Mouse (Mus musculus): ENCODE data around the gene Zfp668.
"Not testable (repeated sequence)": the region's sequence is repeated elsewhere in the genome, so short reads cannot be mapped to it uniquely, and the experiment has no call there.

Zfp668 gene

DNA sequence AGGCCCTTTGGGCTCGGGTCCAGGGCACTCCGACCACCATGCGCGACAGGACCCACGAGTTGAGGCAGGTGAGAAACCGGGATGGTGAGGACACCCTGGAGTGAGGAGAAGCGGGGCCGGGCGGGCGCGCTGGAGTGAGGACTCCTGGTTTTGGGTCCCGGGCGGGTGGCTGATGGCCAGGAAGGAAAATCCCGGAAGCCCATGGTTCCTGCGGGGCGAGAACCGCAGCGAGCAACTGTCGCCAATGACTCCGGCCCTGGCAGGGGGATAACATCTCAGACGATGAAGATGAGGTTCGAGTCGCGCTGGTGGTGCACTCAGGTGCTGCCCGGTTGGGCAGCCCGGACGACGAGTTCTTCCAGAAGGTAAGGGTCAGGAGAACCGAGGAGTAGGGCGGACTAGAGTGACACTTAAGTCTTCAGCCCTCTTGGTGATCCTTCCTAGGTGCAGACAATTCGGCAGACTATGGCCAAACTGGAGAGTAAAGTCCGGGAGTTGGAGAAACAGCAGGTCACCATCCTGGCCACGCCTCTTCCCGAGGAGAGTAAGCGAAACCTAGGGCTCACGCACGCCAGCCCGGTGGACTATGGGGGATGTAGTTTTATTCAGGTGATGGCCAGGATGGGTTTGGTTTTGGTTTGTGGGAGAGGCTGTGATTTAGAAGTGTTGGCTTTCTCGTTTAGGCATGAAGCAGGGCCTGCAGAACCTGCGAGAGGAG lies 34.5 kb downstream of the Zfp668 start:
- no peak for DNase-seq (ENCODE audit: extremely low read depth, low read depth, low spot score)

DNA sequence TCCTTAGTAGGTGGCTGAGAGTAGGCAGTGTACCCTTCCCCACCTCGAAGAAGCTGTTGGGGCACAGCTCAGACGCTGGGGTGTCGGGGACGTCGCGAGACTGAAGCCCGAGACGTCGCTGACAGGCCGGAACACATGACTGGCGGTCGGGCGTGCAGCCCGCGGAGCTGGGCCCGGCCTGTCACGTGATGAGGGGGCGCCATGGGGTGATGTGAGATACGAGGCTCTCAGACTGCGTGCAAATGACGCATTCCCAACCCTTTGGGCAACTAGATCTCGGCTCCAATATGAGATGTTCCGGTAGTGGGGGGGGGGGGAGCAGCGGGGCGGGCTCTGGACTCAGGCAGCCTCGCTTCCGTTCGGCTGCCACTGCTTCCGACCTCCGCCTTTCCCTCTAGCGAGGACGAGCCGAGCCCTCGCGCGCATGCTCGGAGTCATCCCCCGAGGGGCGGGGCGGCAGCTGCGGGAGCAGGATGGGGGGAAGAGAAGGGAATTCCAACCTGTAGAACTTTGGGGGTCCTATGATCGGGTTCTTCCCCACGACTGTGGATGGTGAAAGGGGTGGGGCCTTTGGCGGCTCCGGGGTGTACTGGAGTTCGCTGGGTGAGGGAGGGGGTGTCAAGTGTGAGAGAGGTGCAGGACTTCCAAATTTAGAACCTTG lies 35.2 kb downstream of the Zfp668 start:
- no peak for DNase-seq (ENCODE audit: extremely low read depth, low read depth, low spot score)

DNA sequence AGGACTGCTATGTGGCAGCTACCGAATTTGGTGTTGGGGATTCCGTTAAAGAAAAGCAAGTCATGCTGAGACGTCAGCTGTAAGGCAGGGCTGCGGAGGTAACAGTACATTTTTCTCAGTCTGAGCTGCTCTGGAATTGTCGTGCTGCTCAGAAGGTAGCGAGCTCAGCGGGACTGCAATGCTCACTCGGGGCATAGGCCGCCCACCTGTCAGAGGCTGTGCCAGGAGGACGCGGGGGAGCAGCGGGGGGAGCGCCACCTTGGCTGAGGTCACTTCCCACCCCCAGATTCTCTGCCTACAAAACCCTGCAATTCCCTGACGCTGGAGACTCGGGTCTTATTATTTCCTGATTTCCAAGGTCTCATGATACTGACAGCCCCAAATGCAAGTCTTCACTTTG lies 35.7 kb downstream of the Zfp668 start:
- DNase-seq (ENCODE audit: extremely low read depth, low read depth, low spot score): no peak

DNA sequence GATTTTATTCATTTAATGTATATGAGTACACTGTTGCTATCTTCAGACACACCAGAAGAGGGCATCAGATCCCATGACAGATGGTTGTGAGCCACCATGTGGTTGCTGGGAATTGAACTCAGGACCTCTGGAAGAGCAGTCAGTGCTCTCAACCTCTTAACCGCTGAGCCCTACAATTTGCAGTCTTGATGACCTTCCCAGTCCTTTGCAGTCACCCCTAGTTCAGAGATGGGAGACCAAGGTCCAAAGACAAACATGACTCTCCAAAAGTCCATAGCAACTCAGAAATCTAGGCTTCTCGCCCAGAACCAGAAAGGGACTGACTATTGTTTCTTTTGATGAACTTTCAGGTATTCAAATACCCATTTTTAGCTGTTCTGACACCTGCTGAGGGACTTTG lies 36.6 kb downstream of the Zfp668 start:
- not testable (repeated sequence) for DNase-seq (ENCODE audit: extremely low read depth, low read depth, low spot score)

DNA sequence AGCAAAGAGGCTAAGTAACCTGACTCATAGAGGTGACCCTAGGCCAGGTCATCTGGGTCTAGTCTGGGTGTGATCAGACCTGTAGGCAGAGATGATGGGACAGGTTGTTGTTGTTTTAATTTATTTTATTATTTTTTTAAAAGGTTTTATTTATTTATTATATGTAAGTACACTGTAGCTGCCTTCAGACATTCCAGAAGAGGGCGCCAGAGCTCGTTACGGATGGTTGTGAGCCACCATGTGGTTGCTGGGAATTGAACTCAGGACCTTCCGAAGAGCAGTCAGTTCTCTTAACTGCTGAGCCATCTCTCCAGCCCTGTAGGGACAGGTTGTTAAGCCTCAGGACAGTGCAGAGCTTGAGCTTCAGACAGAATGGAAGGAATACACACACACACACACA lies 38.8 kb downstream of the Zfp668 start:
- not testable (repeated sequence) for DNase-seq (ENCODE audit: extremely low read depth, low read depth, low spot score)

DNA sequence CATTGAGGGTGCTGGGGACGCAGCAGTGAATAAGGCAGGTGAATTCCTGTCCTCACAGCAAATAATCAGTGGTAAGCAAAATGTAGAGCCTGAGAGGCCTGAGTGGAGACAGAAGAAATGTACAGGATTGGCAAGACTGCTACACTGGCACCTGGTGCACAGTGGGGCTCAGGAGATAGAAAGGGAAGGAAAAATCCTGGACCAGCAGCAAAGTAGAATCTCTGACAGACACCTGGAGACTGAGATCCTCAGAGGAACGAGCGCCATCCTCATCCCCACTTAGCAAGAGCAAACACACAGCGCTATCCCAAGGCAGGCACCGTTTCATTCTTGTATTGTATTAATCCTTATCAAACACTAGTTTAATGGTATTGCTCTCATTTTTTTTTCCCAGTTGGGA lies 39.2 kb downstream of the Zfp668 start:
- no peak for DNase-seq (ENCODE audit: extremely low read depth, low read depth, low spot score)

DNA sequence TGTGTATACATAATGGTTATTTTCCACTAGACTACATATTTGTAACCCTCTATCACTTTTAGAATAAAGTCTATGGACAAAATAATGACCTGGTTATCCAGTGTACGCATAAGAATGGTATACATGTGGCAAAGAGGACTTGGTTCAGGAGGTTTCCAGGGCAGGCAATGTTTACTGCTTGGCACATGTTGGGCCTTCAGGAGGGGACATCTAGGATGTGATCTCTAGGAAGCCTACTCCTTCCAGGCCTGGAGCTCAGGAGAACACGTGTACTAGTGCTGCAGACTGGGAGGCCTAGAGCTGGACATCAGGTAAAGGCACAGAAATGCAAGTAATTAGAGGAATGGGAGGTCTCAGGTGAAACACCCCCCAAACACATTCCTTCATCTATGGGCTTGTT lies 41.1 kb downstream of the Zfp668 start:
- DNase-seq (ENCODE audit: extremely low read depth, low read depth, low spot score): no peak

DNA sequence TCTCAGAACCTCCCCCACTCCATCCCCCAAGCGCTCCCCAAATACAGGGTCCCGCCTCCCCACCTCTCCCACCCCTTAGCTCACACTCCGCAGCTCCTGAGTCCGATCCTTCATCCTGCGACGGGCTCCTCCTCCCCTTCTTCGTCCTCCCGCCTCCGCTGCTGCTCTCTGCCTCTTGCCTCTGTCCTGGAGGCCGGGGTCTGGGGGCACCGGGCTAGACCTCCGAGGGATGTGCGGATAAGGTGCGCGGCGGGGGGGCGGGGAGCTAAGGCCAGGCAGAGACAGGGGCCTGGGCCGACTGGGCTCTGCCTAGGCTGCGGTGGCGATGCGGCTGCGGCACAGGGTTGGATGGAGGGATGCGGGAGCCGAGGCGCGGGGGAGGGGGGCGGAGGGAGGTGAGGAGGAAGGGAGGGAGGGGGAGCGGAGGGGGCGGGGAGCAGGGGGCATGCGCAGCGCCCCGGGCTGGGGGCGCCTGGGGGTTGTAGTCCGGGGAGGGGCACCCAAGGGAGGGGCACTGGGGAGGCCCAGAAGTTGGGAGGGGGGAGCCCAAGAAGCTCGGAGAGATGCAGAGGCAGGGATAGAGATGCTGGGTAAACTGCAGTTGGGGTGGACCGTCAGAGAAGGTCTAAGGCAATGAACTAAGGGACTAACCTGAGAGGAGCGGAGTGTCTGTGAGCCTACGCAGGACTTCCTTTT lies 52.3 kb downstream of the Zfp668 start, which contains the start of the genes Stx4a and Stx1b:
Gene Stx4a (plus strand): TSS at position 119 of the 696 bp plus-strand sequence.
Gene Stx1b (minus strand): TSS at position 374 of the 696 bp plus-strand sequence.
- DNase-seq (ENCODE audit: extremely low read depth, low read depth, low spot score): no peak

DNA sequence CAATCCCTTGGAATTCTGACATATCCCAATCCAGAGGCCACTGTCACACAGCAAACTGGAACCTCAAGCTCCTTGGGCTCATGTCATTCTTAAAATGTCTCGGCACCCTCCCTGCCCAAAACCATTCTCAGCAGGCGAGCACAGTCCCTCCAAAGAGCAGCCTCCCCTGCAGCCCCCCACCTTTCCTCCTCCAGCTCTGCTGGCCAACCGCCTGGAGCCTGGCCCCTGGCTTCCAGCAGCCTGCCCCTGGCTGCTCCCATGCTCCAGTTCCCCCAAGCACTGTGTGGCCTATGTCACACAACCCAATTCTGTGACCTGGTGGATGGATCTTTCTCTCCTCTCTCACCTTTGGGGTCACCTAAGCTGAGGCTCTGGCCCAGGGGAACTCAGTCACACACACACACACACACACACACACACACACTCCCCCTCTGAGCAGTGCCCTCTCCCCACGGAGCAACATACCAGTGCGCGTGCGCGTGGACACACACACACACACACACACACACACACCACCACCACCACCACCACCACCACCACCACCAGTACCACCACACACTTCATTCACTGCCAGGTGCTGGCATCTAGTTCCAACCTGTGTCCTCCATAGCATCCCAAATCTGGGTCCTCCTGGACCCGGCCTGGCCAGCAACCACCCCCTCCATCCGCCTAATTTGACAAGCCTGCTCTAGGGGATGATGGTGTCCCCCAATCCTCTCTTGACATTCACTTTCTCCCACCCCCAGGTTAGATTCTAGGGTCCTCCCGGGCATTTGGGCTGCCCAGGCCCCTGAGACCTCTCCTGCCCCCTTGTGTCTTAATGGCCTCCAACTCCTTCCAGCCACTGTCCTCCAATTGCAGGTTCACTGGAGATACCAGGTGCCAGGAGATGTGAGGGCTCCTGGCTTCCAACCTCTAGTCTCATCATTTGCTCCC lies 53.1 kb downstream of the Zfp668 start:
- no peak for DNase-seq (ENCODE audit: extremely low read depth, low read depth, low spot score)

DNA sequence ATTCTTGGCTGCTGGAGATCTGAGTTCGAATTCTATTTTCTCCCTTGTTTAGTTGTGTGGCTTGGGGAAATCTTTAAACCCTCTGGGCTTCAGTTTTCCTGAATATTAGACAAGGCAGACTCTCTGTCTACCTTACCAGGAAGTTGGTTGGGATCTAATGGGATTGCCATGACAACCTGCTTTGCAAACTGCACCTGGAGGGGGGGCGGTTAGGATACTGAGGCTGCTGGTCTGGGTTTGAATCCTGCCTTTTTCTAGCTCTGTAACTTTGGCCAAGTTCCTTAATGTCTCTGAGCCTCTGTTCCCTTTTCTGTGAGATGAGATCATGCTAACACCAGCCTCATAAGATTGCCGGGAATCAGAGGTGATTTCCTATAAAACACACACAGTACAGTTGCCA lies 54.1 kb downstream of the Zfp668 start:
- DNase-seq (ENCODE audit: extremely low read depth, low read depth, low spot score): no peak

DNA sequence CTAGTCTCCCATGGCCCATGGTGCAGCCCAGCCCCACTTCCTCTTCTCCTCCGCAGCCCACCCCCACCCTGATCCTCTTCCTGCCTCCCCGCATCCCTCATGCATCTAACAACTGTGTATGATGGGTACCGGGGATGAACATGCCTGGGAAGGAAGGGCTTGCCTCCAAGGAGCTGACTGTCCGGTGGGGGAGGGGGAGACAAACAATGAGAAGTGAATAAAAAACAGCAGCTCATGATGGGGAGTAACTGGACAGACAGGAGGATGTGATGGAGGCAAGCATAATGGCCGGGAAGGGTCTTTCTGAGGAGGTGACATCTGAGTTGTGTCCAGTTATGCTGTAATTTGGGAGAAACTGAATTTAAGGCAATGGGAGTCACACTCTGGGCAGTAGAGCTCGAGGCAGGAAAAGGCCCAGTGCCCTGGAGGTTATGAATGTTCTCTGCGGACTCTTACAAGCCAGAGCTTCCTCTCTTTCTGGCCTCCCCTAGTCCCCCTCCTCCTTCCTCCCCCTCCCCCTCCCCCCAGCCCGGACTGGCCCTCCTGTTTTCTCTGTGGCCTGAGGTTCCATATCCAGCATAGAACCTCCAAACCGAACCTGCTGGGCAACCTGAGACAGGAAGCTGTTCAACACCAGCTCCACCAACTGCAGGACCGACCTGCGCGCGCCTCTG lies 55.7 kb downstream of the Zfp668 start:
- no peak for DNase-seq (ENCODE audit: extremely low read depth, low read depth, low spot score)

DNA sequence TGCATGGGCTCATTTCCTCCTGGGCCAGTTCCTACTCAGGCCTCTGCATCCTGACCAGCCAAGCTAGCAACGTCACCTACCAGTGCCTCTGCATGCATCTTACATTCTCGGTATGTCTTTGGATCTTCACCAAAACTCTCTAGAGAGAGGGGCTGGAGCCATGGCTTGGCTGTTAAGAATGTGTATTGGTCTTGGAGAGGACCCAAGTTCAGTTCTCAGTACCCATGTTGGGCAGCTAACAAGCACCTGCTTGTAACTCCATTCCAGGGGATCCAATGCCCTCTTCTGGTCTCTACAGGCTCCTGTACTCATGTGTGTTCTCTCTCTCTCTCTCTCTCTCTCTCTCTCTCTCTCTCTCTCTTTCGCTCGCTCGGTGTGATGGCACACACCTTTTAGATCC lies 58.9 kb downstream of the Zfp668 start:
- no peak for DNase-seq (ENCODE audit: extremely low read depth, low read depth, low spot score)

DNA sequence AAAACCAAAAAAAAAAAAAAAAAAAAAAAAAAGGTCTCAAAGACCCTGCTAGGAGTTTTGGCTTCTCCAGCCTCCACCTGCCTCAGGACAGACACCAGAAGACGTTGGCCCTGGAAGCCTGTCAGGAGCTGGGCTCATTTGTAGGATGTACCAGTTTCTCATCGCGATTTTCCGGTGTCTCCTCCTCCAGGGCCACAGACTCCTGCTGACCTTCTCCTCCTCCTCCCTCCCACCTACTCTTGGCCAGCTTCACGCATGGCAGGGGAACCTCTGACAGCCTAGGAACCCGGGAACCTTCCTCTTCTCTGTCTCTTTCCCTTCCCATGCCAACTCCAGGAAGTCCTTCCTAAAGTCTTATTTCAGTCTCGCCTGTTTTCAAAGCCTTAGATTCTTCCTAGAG lies 59.6 kb downstream of the Zfp668 start:
- DNase-seq (ENCODE audit: extremely low read depth, low read depth, low spot score): no peak

DNA sequence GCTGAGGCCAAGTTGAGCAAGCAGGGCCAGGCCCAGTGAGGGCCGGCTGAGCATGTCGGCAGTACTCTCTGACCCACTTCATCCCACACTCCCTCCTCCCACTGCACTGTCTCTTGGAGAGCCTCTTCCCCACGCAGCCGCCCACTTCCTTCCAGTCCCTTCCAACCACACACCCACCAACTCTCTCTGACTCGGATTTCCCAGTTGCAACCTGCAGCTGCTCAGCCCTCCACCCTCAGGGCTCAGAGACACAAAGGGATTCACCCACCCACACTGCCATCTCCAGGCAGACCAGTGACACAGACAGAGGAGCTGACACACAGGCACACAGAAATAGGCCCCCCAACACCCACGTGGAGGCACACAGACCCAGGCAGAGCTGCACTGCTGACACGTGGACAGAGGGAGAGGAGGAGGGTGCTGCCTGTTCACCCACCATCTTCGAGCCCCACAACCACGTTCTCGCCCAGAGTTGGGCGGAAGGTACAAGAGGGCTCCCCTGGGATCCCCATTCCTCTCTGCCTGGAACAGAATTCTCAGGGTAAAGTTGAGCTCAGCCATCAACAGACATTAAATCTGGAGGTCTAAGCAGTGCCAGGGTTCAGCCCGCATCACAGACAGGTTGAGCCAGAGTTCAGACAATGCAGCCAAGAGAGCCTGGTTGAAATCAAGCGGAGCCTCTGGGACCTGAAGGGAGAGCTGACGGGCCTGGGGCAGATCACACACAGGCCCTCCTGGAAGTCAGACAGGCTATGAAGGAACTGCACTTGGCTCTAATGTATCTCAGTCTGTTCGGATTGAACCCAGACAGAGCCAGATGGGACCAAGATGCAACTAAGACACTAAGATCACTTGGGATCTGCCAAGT lies 60.4 kb downstream of the Zfp668 start:
- DNase-seq (ENCODE audit: extremely low read depth, low read depth, low spot score): peak; percentile 88

DNA sequence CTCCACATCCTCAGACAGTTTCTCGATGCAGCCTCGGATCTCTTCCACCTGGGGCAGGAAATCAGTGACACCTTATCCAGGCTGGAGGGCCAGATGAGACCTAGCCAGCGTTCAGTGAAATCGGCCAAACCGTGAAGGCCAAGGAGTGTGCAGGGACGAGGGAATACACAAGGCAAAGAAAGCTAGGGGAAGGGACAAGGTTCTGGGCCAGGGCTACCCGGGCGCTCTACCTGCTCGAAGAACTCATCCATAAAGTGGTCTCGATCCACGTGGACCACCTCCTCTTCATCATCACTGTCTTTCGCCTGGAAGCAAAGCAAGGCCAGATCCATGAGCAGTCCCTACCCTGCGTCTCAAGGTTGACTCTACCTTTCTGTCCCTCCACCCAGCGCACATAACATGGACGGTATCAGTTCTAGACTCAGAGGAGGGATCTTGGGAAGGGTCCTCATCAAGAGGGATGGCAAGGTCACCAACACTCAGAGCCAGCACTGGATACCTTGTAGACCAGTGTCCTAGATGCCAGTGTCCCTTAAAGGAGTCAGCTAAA lies 61.4 kb downstream of the Zfp668 start:
- DNase-seq (ENCODE audit: extremely low read depth, low read depth, low spot score): no peak

DNA sequence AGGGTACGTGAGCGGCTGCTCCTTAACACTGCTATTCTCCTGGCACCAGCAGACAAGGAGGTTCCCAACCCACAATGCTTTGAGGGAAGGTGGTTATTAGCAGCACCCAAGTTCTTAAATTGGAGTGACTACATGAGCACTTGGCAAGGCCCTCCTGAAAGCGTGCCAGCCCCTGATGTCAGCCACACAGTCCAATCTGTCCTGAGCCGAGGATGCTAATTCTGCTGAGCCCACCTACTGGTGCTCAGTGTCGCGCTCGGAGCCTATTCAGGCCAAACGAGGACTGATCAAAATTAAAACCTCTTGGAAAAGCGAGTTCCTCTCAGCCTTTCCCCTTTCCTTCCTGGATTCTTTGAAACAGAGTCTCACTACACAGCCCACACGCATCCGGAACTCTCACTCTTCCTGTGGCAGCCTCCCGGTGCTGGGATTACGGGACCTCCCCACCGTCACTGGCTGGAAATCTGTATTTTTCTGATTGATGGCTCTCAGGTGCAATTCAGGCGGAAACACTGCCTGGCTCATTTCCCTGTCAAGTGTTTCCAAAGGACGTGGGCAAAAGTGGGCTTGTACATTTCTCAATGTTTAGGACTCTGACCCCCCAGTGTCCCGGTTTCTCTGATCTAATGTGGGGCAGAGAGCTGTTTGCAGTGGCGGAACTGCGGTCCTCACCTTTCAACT lies 62.2 kb downstream of the Zfp668 start:
- DNase-seq (ENCODE audit: extremely low read depth, low read depth, low spot score): peak; percentile 81

DNA sequence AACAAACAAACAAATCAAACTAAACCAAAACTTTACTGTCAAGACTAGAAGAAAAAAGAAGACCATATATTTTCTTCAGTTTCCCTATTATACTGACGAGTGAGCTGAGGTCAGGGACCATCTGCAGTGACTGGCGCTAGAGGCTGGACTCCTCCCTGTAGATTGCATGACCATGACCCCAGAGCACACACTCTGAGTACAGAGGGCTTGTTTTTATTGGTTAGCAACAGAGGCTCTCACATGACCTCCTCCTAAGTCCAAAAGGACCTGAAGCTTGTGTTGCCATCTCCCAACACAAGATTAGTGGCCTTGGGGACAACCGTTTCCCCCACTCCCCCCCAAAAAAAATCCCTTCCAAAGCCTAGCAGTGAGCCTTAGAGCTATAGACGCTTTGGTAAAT lies 62.8 kb downstream of the Zfp668 start:
- DNase-seq (ENCODE audit: extremely low read depth, low read depth, low spot score): no peak
